In the genomic region with DNA sequence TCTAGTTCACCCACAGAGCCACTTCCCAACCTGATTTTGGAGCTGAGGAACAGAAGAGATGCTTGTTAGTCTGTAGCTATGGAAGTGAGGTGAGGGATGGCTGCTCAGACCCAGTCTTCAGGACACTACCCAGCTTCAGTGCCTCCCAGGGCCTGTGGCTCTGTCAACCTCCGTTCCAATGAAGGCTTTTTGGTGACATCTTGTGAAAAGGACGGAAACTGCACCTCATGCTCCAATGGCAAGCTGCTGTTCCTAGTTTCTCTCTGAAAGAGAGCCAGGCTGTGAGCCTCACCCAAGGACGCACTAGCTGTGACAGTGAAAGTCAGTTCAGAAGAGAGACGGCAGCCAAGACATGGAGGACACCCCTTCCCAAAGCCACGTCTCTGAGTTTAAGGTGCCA, we compare ENCODE assay signal across 9 mouse cellular contexts. TPM values are rescaled to one million over a fixed set of nuclear protein-coding genes. Genes with fewer than 3 reads are reported as not detected.
DNase-seq lines count a peak whose midpoint lies in the region; ATAC-seq and TF ChIP-seq lines count a peak whose summit lies in the region.
"Had no signal": no experiment of that assay in that cellular context is flagged by ENCODE, and none has a peak within 500 bp of the region (broad histone marks: within the 10 kb centered on the region; RNA-seq: fewer than 3 reads in every experiment).

No protein-coding gene starts in this region.

- H3K27me3 ChIP-seq in forebrain, embryonic 14.5 days (replicated peaks; ENCODE audit: control insufficient read depth, insufficient read depth, low read length), result no peaks in the 10 kb centered on the region
- no peaks in the 10 kb centered on the region for H3K27me3 ChIP-seq in forebrain, embryonic 13.5 days
- H3K27me3 ChIP-seq in liver, embryonic 14.5 days (ENCODE audit: control insufficient read depth, insufficient read depth, low read length), result no peaks in the 10 kb centered on the region
- H3K27me3 ChIP-seq: limb, embryonic 13.5 days had no signal

- TF ChIP-seq POLR2A in brain, embryonic 14.5 days (IDR thresholded peaks at IDR 0.05; ENCODE audit: borderline replicate concordance, extremely low read depth, insufficient read depth, insufficient read length, poor library complexity, severe bottlenecking), result no peak

- H3K27ac ChIP-seq in forebrain, embryonic 14.5 days (ENCODE audit: low read depth, low read length), result no peak overlapping the region
- H3K27ac ChIP-seq in forebrain, embryonic 13.5 days, result no peak overlapping the region
- no peak overlapping the region for H3K27ac ChIP-seq in liver, embryonic 14.5 days
- H3K27ac ChIP-seq: limb, embryonic 13.5 days had no signal

- peak; percentile 48; the same call in 1 of the 2 replicates for TF ChIP-seq CTCF in liver, embryonic 14.5 days (IDR thresholded peaks at IDR 0.05; ENCODE audit: low read depth)
- peak; percentile 60 for TF ChIP-seq CTCF in brain, embryonic 14.5 days (IDR thresholded peaks at IDR 0.05; ENCODE audit: borderline replicate concordance, extremely low read depth, insufficient read depth, insufficient read length)

- no peak overlapping the region for H3K4me3 ChIP-seq in forebrain, embryonic 14.5 days (ENCODE audit: low read depth, low read length)
- no peak overlapping the region for H3K4me3 ChIP-seq in forebrain, embryonic 13.5 days
- H3K4me3 ChIP-seq in liver, embryonic 14.5 days (ENCODE audit: insufficient read depth in 1 of 2, low read depth in 2 of 2, low read length in 2 of 2), result no peak overlapping the region
- H3K4me3 ChIP-seq: limb, embryonic 13.5 days had no signal

- no peak for ATAC-seq in forebrain, embryonic 14.5 days
- ATAC-seq in forebrain, embryonic 13.5 days, result no peak
- no peak for ATAC-seq in liver, embryonic 14.5 days (ENCODE audit: insufficient read depth)
- ATAC-seq in megakaryocyte, adult 5-6 weeks (ENCODE audit: poor library complexity, severe bottlenecking), result peak; percentile 27; the same call in 1 of the 2 replicates

- WGBS in forebrain, embryonic 14.5 days, result 49% methylated on average over 5 of the region's 5 CpGs
- WGBS in forebrain, embryonic 13.5 days, result 48% methylated on average over 5 of the region's 5 CpGs
- WGBS in liver, embryonic 14.5 days (ENCODE audit: insufficient replicate concordance), result 52% methylated on average over 5 of the region's 5 CpGs

- no peaks in the 10 kb centered on the region for H3K4me1 ChIP-seq in forebrain, embryonic 14.5 days (ENCODE audit: control insufficient read depth, insufficient read depth, low read length)
- no peaks in the 10 kb centered on the region for H3K4me1 ChIP-seq in forebrain, embryonic 13.5 days
- 0 out of 4 replicates have a peak, but pooled peaks cover 0 to 2% of the 10 kb centered on the region in 2 experiments for H3K4me1 ChIP-seq in liver, embryonic 14.5 days (replicated peaks; ENCODE audit: control insufficient read depth in 2 of 2, insufficient read depth in 2 of 2, low read length in 1 of 2)
- H3K4me1 ChIP-seq: limb, embryonic 13.5 days had no signal

- no peaks in the 10 kb centered on the region for H3K9me3 ChIP-seq in forebrain, embryonic 14.5 days (replicated peaks; ENCODE audit: control insufficient read depth, low read length)
- no peaks in the 10 kb centered on the region for H3K9me3 ChIP-seq in forebrain, embryonic 13.5 days (replicated peaks)
- H3K9me3 ChIP-seq in liver, embryonic 14.5 days (ENCODE audit: control insufficient read depth, low read length), result no peaks in the 10 kb centered on the region
- H3K9me3 ChIP-seq: limb, embryonic 13.5 days had no signal

- peaks cover 19% of the 10 kb centered on the region for H3K36me3 ChIP-seq in forebrain, embryonic 14.5 days (ENCODE audit: control insufficient read depth, insufficient read depth, low read length)
- peaks cover 23% of the 10 kb centered on the region for H3K36me3 ChIP-seq in forebrain, embryonic 13.5 days (ENCODE audit: poor library complexity, severe bottlenecking)
- H3K36me3 ChIP-seq in liver, embryonic 14.5 days (replicated peaks; ENCODE audit: control insufficient read depth, insufficient read depth, low read depth), result peaks cover 6% of the 10 kb centered on the region

- no peak for TF ChIP-seq EP300 in liver, embryonic 14.5 days (IDR thresholded peaks at IDR 0.05; ENCODE audit: low read depth)

- DNase-seq in forebrain, embryonic 14.5 days (ENCODE audit: low spot score), result peak; percentile 51
- DNase-seq in liver, embryonic 14.5 days (ENCODE audit: low read depth in 3 of 3, low spot score in 3 of 3), result no peak
- no peak for DNase-seq in liver
- DNase-seq in brain, embryonic 14.5 days (ENCODE audit: low read depth), result peak; percentile 58
- DNase-seq in urinary bladder, postnatal 36 days (ENCODE audit: low spot score in 2 of 2), result no peak
- no peak for DNase-seq in urinary bladder, postnatal 25 days (ENCODE audit: low spot score)

- H3K4me2 ChIP-seq in forebrain, embryonic 14.5 days (ENCODE audit: low read length), result no peak overlapping the region
- no peak overlapping the region for H3K4me2 ChIP-seq in forebrain, embryonic 13.5 days
- no peak overlapping the region for H3K4me2 ChIP-seq in liver, embryonic 14.5 days (ENCODE audit: low read depth)
- H3K4me2 ChIP-seq: limb, embryonic 13.5 days had no signal

- H3K9ac ChIP-seq in forebrain, embryonic 14.5 days (ENCODE audit: low read length), result no peak overlapping the region
- no peak overlapping the region for H3K9ac ChIP-seq in forebrain, embryonic 13.5 days
- no peak overlapping the region for H3K9ac ChIP-seq in liver, embryonic 14.5 days (replicated peaks)
- H3K9ac ChIP-seq: limb, embryonic 13.5 days had no signal

RNA-seq across cellular contexts. Expression of a gene that starts 7.7 kb away (rescaled TPM):
- 14.9 and 15.2 TPM in 2 replicates for polyA plus RNA-seq in forebrain, embryonic 14.5 days (2014; fragmentation: Nextera tagmentation; extraction: Ambion mirVana)
- polyA plus RNA-seq in forebrain, embryonic 13.5 days (2015; fragmentation: Nextera tagmentation; extraction: Ambion mirVana), result 26.8 and 29.0 TPM in 2 replicates
- polyA plus RNA-seq in liver, embryonic 14.5 days (2012; rRNA removed), result 11.1 and 11.2 TPM in 2 replicates
- 11.6 and 14.1 TPM in 2 replicates for polyA plus RNA-seq in liver, embryonic 14.5 days (2014; fragmentation: Nextera tagmentation; extraction: Ambion mirVana)
- polyA plus RNA-seq in brain, embryonic 14.5 days (2012; rRNA removed), result 12.3 and 13.4 TPM in 2 replicates
- 12.4 and 15.8 TPM in 2 replicates for total RNA-seq in megakaryocyte, adult 5-6 weeks (2015)
- 10.8 and 11.4 TPM in 2 replicates for total RNA-seq in megakaryocyte, adult 5-6 weeks (2017)

RNA-seq across cellular contexts. Expression of a gene that starts 16.4 kb away (rescaled TPM):
- polyA plus RNA-seq in forebrain, embryonic 14.5 days (2014; fragmentation: Nextera tagmentation; extraction: Ambion mirVana), result 10.1 and 10.7 TPM in 2 replicates
- 8.9 and 9.5 TPM in 2 replicates for polyA plus RNA-seq in forebrain, embryonic 13.5 days (2015; fragmentation: Nextera tagmentation; extraction: Ambion mirVana)
- polyA plus RNA-seq in liver, embryonic 14.5 days (2012; rRNA removed), result 3.1 and 3.2 TPM in 2 replicates
- polyA plus RNA-seq in liver, embryonic 14.5 days (2014; fragmentation: Nextera tagmentation; extraction: Ambion mirVana), result 1.4 TPM in 2 replicates
- polyA plus RNA-seq in brain, embryonic 14.5 days (2012; rRNA removed), result 21.2 and 28.0 TPM in 2 replicates
- total RNA-seq in megakaryocyte, adult 5-6 weeks (2015), result 11.4 and 14.9 TPM in 2 replicates
- 6.7 and 21.9 TPM in 2 replicates for total RNA-seq in megakaryocyte, adult 5-6 weeks (2017)

RNA-seq across cellular contexts. Expression of a gene that starts 45.0 kb away (rescaled TPM):
- 10.0 and 10.2 TPM in 2 replicates for polyA plus RNA-seq in forebrain, embryonic 14.5 days (2014; fragmentation: Nextera tagmentation; extraction: Ambion mirVana)
- 5.3 and 5.9 TPM in 2 replicates for polyA plus RNA-seq in forebrain, embryonic 13.5 days (2015; fragmentation: Nextera tagmentation; extraction: Ambion mirVana)
- polyA plus RNA-seq in liver, embryonic 14.5 days (2012; rRNA removed), result 0.06 and 0.07 TPM in 2 replicates
- 0.20 TPM in 1 of 2 replicates, not detected in the other for polyA plus RNA-seq in liver, embryonic 14.5 days (2014; fragmentation: Nextera tagmentation; extraction: Ambion mirVana)
- 6.5 and 6.8 TPM in 2 replicates for polyA plus RNA-seq in brain, embryonic 14.5 days (2012; rRNA removed)
- total RNA-seq in megakaryocyte, adult 5-6 weeks (2015), result 0.07 TPM in 1 of 2 replicates, not detected in the other
- 0.22 TPM in 1 of 2 replicates, not detected in the other for total RNA-seq in megakaryocyte, adult 5-6 weeks (2017)

Comparison
In these comparisons a context has a peak if more than half of its experiments do, and no peak if none do; other contexts are left out.
1. DNase-seq: peak in forebrain, embryonic 14.5 days (single experiment) and brain, embryonic 14.5 days (single experiment); none in liver, embryonic 14.5 days (0 of 3), liver (single experiment), urinary bladder, postnatal 36 days (0 of 2) and urinary bladder, postnatal 25 days (single experiment).